8 mouse cellular contexts compared by ENCODE assay signal in the genomic region with DNA sequence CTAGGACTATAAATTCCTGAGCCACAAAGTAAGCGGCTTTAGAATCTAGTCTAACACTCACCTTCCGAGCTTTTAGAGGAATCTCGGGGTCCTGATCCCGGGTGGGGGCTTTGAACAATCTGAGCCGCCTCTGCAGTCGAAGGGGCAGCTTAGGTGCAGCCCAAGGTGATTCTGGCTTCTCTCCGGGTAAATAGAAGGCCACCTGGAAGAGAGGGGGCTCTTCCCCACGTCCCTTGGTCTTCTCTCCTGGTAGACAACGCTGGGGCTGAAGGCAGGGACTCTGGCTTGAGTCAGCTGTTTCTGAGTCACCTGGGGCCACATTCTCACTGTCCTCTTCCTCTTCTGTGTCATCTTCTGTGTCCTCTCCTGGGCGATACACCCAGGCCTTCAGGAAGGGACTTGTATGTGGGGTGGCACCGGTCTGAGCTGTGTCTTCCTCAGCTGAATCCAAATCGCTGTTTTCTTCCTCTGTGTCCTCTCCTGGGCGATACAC. TPM values are rescaled to one million over a fixed set of nuclear protein-coding genes. Genes with fewer than 3 reads are reported as not detected.
A peak's percentile ranks its signal among the peaks of the same experiment; 100 is the strongest.
DNase-seq lines count a peak whose midpoint lies in the region; ATAC-seq and TF ChIP-seq lines count a peak whose summit lies in the region.

No protein-coding gene starts in this region.

- peak; percentile 23 for DNase-seq in cerebellum, adult 9-10 months
- DNase-seq in cerebellum, adult 9-11 months, result no peak
- DNase-seq in lung, postnatal 10 days, result no peak
- no peak for DNase-seq in intestine, embryonic 14.5 days (ENCODE audit: low spot score)
- no peak for DNase-seq in right cerebral cortex, postnatal 36 days (ENCODE audit: low spot score in 2 of 2)
- no peak for DNase-seq in embryo, embryonic 10.5 days (ENCODE audit: low spot score)

- peaks cover 4% of the 10 kb centered on the region; the same call in 1 of the 2 replicates for H3K36me3 ChIP-seq in lung, embryonic 15.5 days
- peaks cover 9% of the 10 kb centered on the region; the same call in 1 of the 2 replicates for H3K36me3 ChIP-seq in intestine, embryonic 14.5 days (ENCODE audit: control insufficient read depth, insufficient read depth, low read length)
- H3K36me3 ChIP-seq in small intestine, adult 2 months (ENCODE audit: control insufficient read depth, insufficient read depth, low read length), result peaks cover 7% of the 10 kb centered on the region; the same call in 1 of the 2 replicates

- H3K4me1 ChIP-seq in lung, embryonic 15.5 days, result peaks cover 39% of the 10 kb centered on the region
- peaks cover 32% of the 10 kb centered on the region for H3K4me1 ChIP-seq in intestine, embryonic 14.5 days (replicated peaks; ENCODE audit: control insufficient read depth, insufficient read depth, low read length)
- peaks cover 11% of the 10 kb centered on the region for H3K4me1 ChIP-seq in small intestine, adult 2 months (ENCODE audit: control insufficient read depth, insufficient read depth, insufficient read length, low read length)

- ATAC-seq in lung, embryonic 15.5 days (ENCODE audit: borderline replicate concordance, extremely low read depth, low FRiP score, low TSS enrichment), result no peak
- no peak for ATAC-seq in intestine, embryonic 14.5 days (replicated peaks; ENCODE audit: low FRiP score, low TSS enrichment, low read depth)

- H3K9me3 ChIP-seq in lung, embryonic 15.5 days, result no peaks in the 10 kb centered on the region
- no peaks in the 10 kb centered on the region for H3K9me3 ChIP-seq in intestine, embryonic 14.5 days (ENCODE audit: control insufficient read depth, low read length)

- no peak for TF ChIP-seq CTCF in small intestine, adult 2 months (IDR thresholded peaks at IDR 0.05; ENCODE audit: extremely low read depth, insufficient read length, insufficient replicate concordance, low read depth, low read length)

- WGBS in lung, embryonic 15.5 days, result 81% methylated on average over 13 of the region's 13 CpGs
- WGBS in intestine, embryonic 14.5 days, result 76% methylated on average over 13 of the region's 13 CpGs
- WGBS in small intestine, adult 2 months, result 83% methylated on average over 13 of the region's 13 CpGs

- no peak for TF ChIP-seq POLR2A in small intestine, adult 2 months (IDR thresholded peaks at IDR 0.05; ENCODE audit: low read depth, low read length)

- H3K4me2 ChIP-seq in lung, embryonic 15.5 days, result 0 out of 2 replicates have a peak overlapping the region, but pooled peaks have one; percentile 9
- peak overlapping the region; percentile 33 for H3K4me2 ChIP-seq in intestine, embryonic 14.5 days (ENCODE audit: low read length)

- H3K9ac ChIP-seq in lung, embryonic 15.5 days, result no peak overlapping the region
- H3K9ac ChIP-seq in intestine, embryonic 14.5 days (ENCODE audit: low read length), result no peak overlapping the region; the same call in 1 of the 2 replicates

- H3K27ac ChIP-seq in lung, embryonic 15.5 days, result no peak overlapping the region
- no peak overlapping the region for H3K27ac ChIP-seq in intestine, embryonic 14.5 days (ENCODE audit: low read depth)
- H3K27ac ChIP-seq in small intestine, adult 2 months (ENCODE audit: insufficient read depth, low read depth, low read length), result no peak overlapping the region

- no peaks in the 10 kb centered on the region for H3K27me3 ChIP-seq in lung, embryonic 15.5 days
- H3K27me3 ChIP-seq in intestine, embryonic 14.5 days (replicated peaks; ENCODE audit: control insufficient read depth, insufficient read depth, low read length), result no peaks in the 10 kb centered on the region
- H3K27me3 ChIP-seq in small intestine, adult 2 months (ENCODE audit: control insufficient read depth, insufficient read depth, low read length), result no peaks in the 10 kb centered on the region

- 0 out of 2 replicates have a peak overlapping the region, but pooled peaks have one; percentile 8 for H3K4me3 ChIP-seq in lung, embryonic 15.5 days
- H3K4me3 ChIP-seq in intestine, embryonic 14.5 days (ENCODE audit: low read depth, low read length), result no peak overlapping the region
- H3K4me3 ChIP-seq in small intestine, adult 2 months (ENCODE audit: low read depth, low read length), result peak overlapping the region; percentile 14; the same call in 1 of the 2 replicates

RNA-seq across cellular contexts. Expression of gene Ppp1r15a, which starts 2.3 kb away (rescaled TPM):
- 21.9 and 22.9 TPM in 2 replicates for polyA plus RNA-seq in lung, embryonic 15.5 days (2015; fragmentation: Nextera tagmentation; extraction: Ambion mirVana)
- polyA plus RNA-seq in intestine, embryonic 14.5 days (2014; fragmentation: Nextera tagmentation; extraction: Ambion mirVana), result 14.7 and 15.0 TPM in 2 replicates
- polyA plus RNA-seq in small intestine, adult 2 months (2012; rRNA removed), result 15.3 and 15.9 TPM in 2 replicates

RNA-seq across cellular contexts. Expression of gene Plekha4, which starts 2.4 kb away (rescaled TPM):
- 2.2 and 3.3 TPM in 2 replicates for polyA plus RNA-seq in lung, embryonic 15.5 days (2015; fragmentation: Nextera tagmentation; extraction: Ambion mirVana)
- polyA plus RNA-seq in intestine, embryonic 14.5 days (2014; fragmentation: Nextera tagmentation; extraction: Ambion mirVana), result 0.97 and 1.5 TPM in 2 replicates
- polyA plus RNA-seq in small intestine, adult 2 months (2012; rRNA removed), result 4.7 and 4.9 TPM in 2 replicates

RNA-seq across cellular contexts. Expression of gene Nucb1, which starts 13.5 kb away (rescaled TPM):
- 230 and 238 TPM in 2 replicates for polyA plus RNA-seq in lung, embryonic 15.5 days (2015; fragmentation: Nextera tagmentation; extraction: Ambion mirVana)
- 192 and 204 TPM in 2 replicates for polyA plus RNA-seq in intestine, embryonic 14.5 days (2014; fragmentation: Nextera tagmentation; extraction: Ambion mirVana)
- polyA plus RNA-seq in small intestine, adult 2 months (2012; rRNA removed), result 143 and 456 TPM in 2 replicates

RNA-seq across cellular contexts. Expression of gene Hsd17b14, which starts 31.0 kb away (rescaled TPM):
- polyA plus RNA-seq in lung, embryonic 15.5 days (2015; fragmentation: Nextera tagmentation; extraction: Ambion mirVana), result 1.5 and 1.7 TPM in 2 replicates
- polyA plus RNA-seq in intestine, embryonic 14.5 days (2014; fragmentation: Nextera tagmentation; extraction: Ambion mirVana), result 2.3 and 2.5 TPM in 2 replicates
- 0.20 and 0.25 TPM in 2 replicates for polyA plus RNA-seq in small intestine, adult 2 months (2012; rRNA removed)

RNA-seq across cellular contexts. Expression of gene Dhdh, which starts 35.1 kb away (rescaled TPM):
- polyA plus RNA-seq in lung, embryonic 15.5 days (2015; fragmentation: Nextera tagmentation; extraction: Ambion mirVana), result 2.8 and 3.4 TPM in 2 replicates
- 2.9 and 3.5 TPM in 2 replicates for polyA plus RNA-seq in intestine, embryonic 14.5 days (2014; fragmentation: Nextera tagmentation; extraction: Ambion mirVana)
- polyA plus RNA-seq in small intestine, adult 2 months (2012; rRNA removed), result 0.34 and 0.41 TPM in 2 replicates
